Mouse (Mus musculus) G1E (cell line): Measurements from ENCODE around the gene Atp1a3. TPM values are rescaled to one million over a fixed set of nuclear protein-coding genes. Genes with fewer than 3 reads are reported as not detected.

Experiments
- ATAC-seq: 2 replicates; pipeline ENCODE4 v1.8.0; 2016; ENCODE audit warnings: mild to moderate bottlenecking; ENCODE audit not compliant: insufficient number of reproducible peaks, poor library complexity, low FRiP score, severe bottlenecking; ENCODE audit errors: extremely low read depth
- DNase-seq: peaks from one replicate; pipeline ENCODE4 v3.0.0; 2012; ENCODE audit warnings: low spot score
- H3K27me3 ChIP-seq: 2 replicates; pipeline ENCODE4 v1.6.1; 2012; ENCODE audit warnings: mild to moderate bottlenecking, low read length, inconsistent platforms; ENCODE audit not compliant: insufficient read depth
- H3K36me3 ChIP-seq: replicated peaks from 2 replicates; pipeline ENCODE3; 2012; ENCODE audit warnings: mild to moderate bottlenecking, inconsistent platforms
- H3K4me1 ChIP-seq: 2 replicates; pipeline ENCODE4 v1.6.1; 2012; ENCODE audit warnings: low read depth, low read length, inconsistent platforms, mixed read lengths; ENCODE audit not compliant: insufficient read depth
- H3K4me3 ChIP-seq: 2 replicates; pipeline ENCODE4 v1.5.1; 2012; ENCODE audit warnings: low read depth, mild to moderate bottlenecking, inconsistent platforms, low read length, moderate library complexity, mixed read lengths
- H3K9me3 ChIP-seq: replicated peaks from 2 replicates; pipeline ENCODE4 v1.6.1; 2012; ENCODE audit warnings: inconsistent platforms
- CTCF ChIP-seq: IDR thresholded peaks from 2 replicates; pipeline ENCODE4 v1.5.1; 2012; ENCODE audit warnings: low read depth, low read length, inconsistent platforms, mixed read lengths
- GATA1 ChIP-seq: IDR thresholded peaks from 2 replicates; pipeline ENCODE4 v1.6.1; 2012; ENCODE audit warnings: borderline replicate concordance, low read length, inconsistent platforms, mixed read lengths
- GATA2 ChIP-seq: IDR thresholded peaks from 2 replicates; pipeline ENCODE4 v1.6.1; 2012; ENCODE audit warnings: low read depth, low read length, inconsistent platforms, borderline replicate concordance
- POLR2AphosphoS5 ChIP-seq: IDR thresholded peaks from 2 replicates; pipeline ENCODE4 v1.6.1; 2012; ENCODE audit warnings: low read depth, low read length, inconsistent platforms; ENCODE audit not compliant: insufficient replicate concordance
- TAL1 ChIP-seq: conservative IDR thresholded peaks from 2 replicates; pipeline ENCODE4 v1.6.1; 2012; ENCODE audit warnings: low read depth, low read length, inconsistent platforms, mixed read lengths
- polyA plus RNA-seq: library from polyadenylated mRNA; stranded (reverse); fragments of >175 nt; gene quantifications from 2 replicates; pipeline ENCODE4 v1.2.3, GENCODE M21; 2012
- total RNA-seq, 2 experiments: library from RNA; stranded (forward) in 1 of 2; stranded (reverse) in 1 of 2; fragments of 200-1000 nt in 1 of 2; fragments of >200 nt in 1 of 2; fragmentation: Nextera tagmentation in 1 of 2; gene quantifications; 2 replicates each; pipeline ENCODE4 v1.2.3; 2014 to 2017

The Atp1a3 gene
- total and polyA plus RNA-seq, 3 experiments = 0.04 to 0.11 TPM; not detected in 1

GRCm38 (mm10) chr7:24990478-24990877, 15.3 kb downstream of the Atp1a3 start:
- peaks cover 29% of the 10 kb centered on the region for H3K27me3 ChIP-seq
- ATAC-seq = no peak
- H3K4me3 ChIP-seq = no peak overlapping the region

GRCm38 (mm10) chr7:24987941-24988340, 17.8 kb downstream of the Atp1a3 start:
- TF ChIP-seq GATA2 (no peak), CTCF (no peak), GATA1 (no peak), POLR2AphosphoS5 (no peak), TAL1 (no peak)
- ATAC-seq (no peak), DNase-seq (no peak)
- Histone ChIP-seq H3K27me3 (peaks cover 16% of the 10 kb centered on the region), H3K9me3 (no peaks in the 10 kb centered on the region), H3K4me3 (no peak overlapping the region), H3K4me1 (no peaks in the 10 kb centered on the region), H3K36me3 (no peaks in the 10 kb centered on the region)

More at GRCm38 (mm10) chr7:24990478-24990877, 15.3 kb downstream of the Atp1a3 start:
- H3K4me1 ChIP-seq = no peaks in the 10 kb centered on the region
- H3K9me3 ChIP-seq = no peaks in the 10 kb centered on the region
- H3K36me3 ChIP-seq = no peaks in the 10 kb centered on the region
- no peak for TF ChIP-seq GATA1
- no peak for TF ChIP-seq POLR2AphosphoS5
- TF ChIP-seq GATA2 = no peak
- TF ChIP-seq TAL1 = no peak
- no peak for TF ChIP-seq CTCF
- no peak for DNase-seq

DNA sequence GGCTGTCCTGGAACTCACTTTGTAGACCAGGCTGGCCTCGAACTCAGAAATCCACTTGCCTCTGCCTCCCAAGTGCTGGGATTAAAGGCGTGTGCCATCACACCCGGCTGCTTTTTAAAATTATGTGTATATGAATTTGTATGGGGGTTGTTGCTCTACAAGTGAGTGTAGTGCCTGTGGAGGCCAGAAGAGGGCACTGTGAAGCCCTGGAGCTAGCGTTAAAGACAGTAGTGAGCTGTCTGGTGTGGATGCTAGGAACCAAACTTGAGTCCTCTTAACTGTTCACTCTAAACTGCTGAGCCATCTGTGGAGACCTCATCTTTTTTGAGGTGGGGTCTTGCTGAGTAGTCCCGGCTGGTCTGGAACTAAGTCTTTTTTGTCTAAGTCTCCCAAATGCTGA, 20.0 kb downstream of the Atp1a3 start:
- no peaks in the 10 kb centered on the region for H3K4me1 ChIP-seq
- no peaks in the 10 kb centered on the region for H3K36me3 ChIP-seq
- TF ChIP-seq POLR2AphosphoS5 (no peak), CTCF (0 out of 2 replicates have a peak, but pooled peaks have one; percentile 15), TAL1 (no peak), GATA1 (no peak)
- peaks cover 17% of the 10 kb centered on the region; the same call in 1 of the 2 replicates for H3K27me3 ChIP-seq
- DNase-seq (no peak), ATAC-seq (no peak)
- no peak overlapping the region for H3K4me3 ChIP-seq
- H3K9me3 ChIP-seq = no peaks in the 10 kb centered on the region

DNA sequence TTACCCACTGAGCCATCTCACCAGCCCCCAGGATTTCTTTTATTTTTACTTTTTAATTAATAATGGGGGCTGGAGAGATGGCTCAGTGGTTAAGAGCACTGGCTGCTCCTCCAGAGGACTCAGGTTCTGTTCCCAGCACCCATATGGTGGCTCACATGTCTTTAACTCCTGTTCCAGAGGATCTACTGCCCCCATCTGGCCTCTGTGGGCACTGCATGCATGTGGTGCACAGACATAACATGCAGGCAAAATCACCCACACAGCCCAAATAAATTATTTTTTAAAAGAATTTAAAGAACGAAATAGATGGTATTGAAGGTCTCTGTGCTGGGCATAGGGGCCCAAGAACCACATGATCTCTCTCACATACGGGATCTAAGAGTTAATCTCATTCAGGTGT, 21.5 kb downstream of the Atp1a3 start:
- no peak for TF ChIP-seq GATA2
- no peak for TF ChIP-seq CTCF
- no peak for TF ChIP-seq TAL1
- TF ChIP-seq GATA1 = no peak
- no peak for TF ChIP-seq POLR2AphosphoS5
- H3K4me1 ChIP-seq = no peaks in the 10 kb centered on the region
- peaks cover 21% of the 10 kb centered on the region for H3K27me3 ChIP-seq
- no peaks in the 10 kb centered on the region for H3K36me3 ChIP-seq
- no peak for ATAC-seq
- no peak for DNase-seq
- H3K9me3 ChIP-seq = no peaks in the 10 kb centered on the region
- no peak overlapping the region for H3K4me3 ChIP-seq

- no peaks in the 10 kb centered on the region for H3K9me3 ChIP-seq
- H3K27me3 ChIP-seq = peaks cover 30% of the 10 kb centered on the region
- H3K36me3 ChIP-seq = no peaks in the 10 kb centered on the region
- no peak for DNase-seq
- TF ChIP-seq GATA2 (no peak), CTCF (no peak), POLR2AphosphoS5 (no peak), TAL1 (no peak), GATA1 (no peak)
- H3K4me3 ChIP-seq = no peak overlapping the region
- ATAC-seq = no peak
- peaks cover 7% of the 10 kb centered on the region for H3K4me1 ChIP-seq
Observed at GRCm38 (mm10) chr7:24983396-24983795, 22.4 kb downstream of the Atp1a3 start.

DNA sequence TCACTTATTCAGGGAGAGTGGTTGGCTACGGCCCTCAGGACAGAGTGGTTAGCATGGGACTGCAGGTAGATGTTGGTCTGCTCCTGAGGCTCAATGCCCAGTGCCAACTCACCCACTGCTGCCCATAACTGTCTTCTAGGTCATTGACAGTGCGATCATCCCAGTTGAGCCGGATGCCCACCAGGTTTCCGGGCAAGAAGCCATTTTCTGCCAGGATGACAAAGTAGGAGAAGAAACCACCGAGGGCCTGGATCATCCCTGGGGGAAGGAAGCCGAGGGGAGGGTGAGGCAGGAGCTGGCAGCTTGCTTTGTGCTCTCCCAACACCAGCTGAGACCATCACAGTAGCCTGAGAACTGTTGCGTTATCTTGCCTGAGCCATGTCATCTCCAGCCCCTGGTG, 25.3 kb downstream of the Atp1a3 start:
- H3K4me3 ChIP-seq = no peak overlapping the region
- peaks cover 9% of the 10 kb centered on the region for H3K4me1 ChIP-seq
- H3K9me3 ChIP-seq = no peaks in the 10 kb centered on the region
- ATAC-seq = no peak
- no peaks in the 10 kb centered on the region for H3K36me3 ChIP-seq
- TF ChIP-seq TAL1 (no peak), CTCF (no peak), GATA1 (no peak), GATA2 (no peak), POLR2AphosphoS5 (no peak)
- H3K27me3 ChIP-seq = peaks cover 24% of the 10 kb centered on the region
- no peak for DNase-seq

DNA sequence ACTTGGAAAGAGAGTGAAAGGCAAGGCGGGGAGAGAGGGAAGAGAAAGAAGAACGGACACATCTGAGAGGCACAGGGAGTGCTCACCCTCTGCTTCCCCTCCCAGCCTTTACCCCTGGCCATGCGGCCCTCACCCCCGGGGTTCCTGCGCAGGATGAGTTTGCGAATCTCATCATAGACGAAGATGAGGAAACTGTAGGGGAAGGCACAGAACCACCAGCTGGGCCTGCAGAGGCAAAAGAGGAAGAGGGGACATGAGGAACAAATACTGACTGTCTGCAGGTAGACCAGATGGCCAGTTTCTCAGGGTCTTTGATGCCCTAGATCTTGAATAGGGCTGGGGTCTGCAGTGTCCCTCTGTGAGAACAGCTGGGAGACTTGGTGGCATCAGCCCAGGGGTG, 27.0 kb downstream of the Atp1a3 start:
- Histone ChIP-seq H3K36me3 (no peaks in the 10 kb centered on the region), H3K27me3 (peaks cover 24% of the 10 kb centered on the region), H3K4me1 (peaks cover 20% of the 10 kb centered on the region), H3K9me3 (no peaks in the 10 kb centered on the region), H3K4me3 (no peak overlapping the region)
- TF ChIP-seq CTCF = no peak
- no peak for TF ChIP-seq POLR2AphosphoS5
- no peak for TF ChIP-seq GATA2
- no peak for TF ChIP-seq GATA1
- DNase-seq = no peak
- no peak for ATAC-seq
